Mouse (Mus musculus) erythroblast, embryonic 14.5 days (primary cell): ENCODE results near the gene Cytip.

Experiments
- GATA1 ChIP-seq: IDR thresholded peaks from 2 replicates; pipeline ENCODE4 v1.6.1; 2012; ENCODE audit warnings: low read length, inconsistent platforms, mixed read lengths
- TAL1 ChIP-seq: IDR thresholded peaks from 3 replicates; pipeline ENCODE4 v1.6.1; 2012; ENCODE audit warnings: low read length, inconsistent platforms, mixed read lengths

DNA sequence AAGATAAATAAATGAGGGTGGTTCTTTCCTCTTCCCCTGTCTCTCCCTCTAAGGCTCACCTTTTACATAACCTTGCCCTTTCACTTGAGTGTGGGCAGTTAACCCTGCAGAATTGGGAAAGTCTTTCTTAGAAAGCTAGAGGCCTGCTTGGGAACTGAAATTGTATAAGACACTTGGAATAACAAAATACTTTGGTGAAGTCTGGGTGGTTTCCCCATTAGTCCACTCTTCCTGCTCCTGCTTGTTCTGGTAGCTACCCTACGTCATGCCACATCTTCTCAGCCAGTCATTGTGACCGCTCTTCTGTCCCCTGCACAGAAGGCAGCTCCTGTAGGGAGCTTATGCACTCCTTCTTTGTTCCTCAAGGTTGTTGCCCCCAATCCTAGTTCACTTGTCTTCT, 26.2 kb downstream of the Cytip start:
- TF ChIP-seq TAL1 (no peak), GATA1 (no peak)
